In genomic region chr7:65638170-65638770, GRCm38 (mm10) we compare ENCODE assay signal across 13 mouse cellular contexts. TPM values are rescaled to one million over a fixed set of nuclear protein-coding genes. Genes with fewer than 3 reads are reported as not detected.
DNase-seq lines count a peak whose midpoint lies in the region; ATAC-seq lines count a peak whose summit lies in the region.
"Had no signal": no experiment of that assay in that cellular context is flagged by ENCODE, and none has a peak within 500 bp of the region (broad histone marks: within the 10 kb centered on the region; RNA-seq: fewer than 3 reads in every experiment).

No protein-coding gene starts in this region.

- no peaks in the 10 kb centered on the region for H3K36me3 ChIP-seq in hindbrain, embryonic 14.5 days (replicated peaks; ENCODE audit: control insufficient read depth, insufficient read depth)
- H3K36me3 ChIP-seq: hindbrain, embryonic 15.5 days had no signal

- 35% methylated on average over 7 of the region's 7 CpGs for WGBS in hindbrain, embryonic 14.5 days

- H3K4me3 ChIP-seq in hindbrain, embryonic 14.5 days (replicated peaks; ENCODE audit: low read length), result no peak overlapping the region
- H3K4me3 ChIP-seq: hindbrain, embryonic 15.5 days; myocyte had no signal

- no peak overlapping the region for H3K27ac ChIP-seq in hindbrain, embryonic 14.5 days
- H3K27ac ChIP-seq: hindbrain, embryonic 15.5 days had no signal

- DNase-seq in frontal cortex, postnatal 14 days (ENCODE audit: low spot score in 2 of 2), result no peak
- peak; percentile 43 for DNase-seq in left cerebral cortex, postnatal 4 days
- DNase-seq in left cerebral cortex, adult 11 months (ENCODE audit: low spot score), result no peak
- DNase-seq in NIH3T3 (ENCODE audit: low read depth), result peak; percentile 7
- no peak for DNase-seq in hindbrain, embryonic 14.5 days (ENCODE audit: low spot score)
- DNase-seq in urinary bladder, postnatal 36 days (ENCODE audit: low spot score in 2 of 2), result no peak
- DNase-seq in adrenal gland, adult 2 months, result no peak
- DNase-seq: heart, adult 18-20 months; lung, postnatal 36 days; thymus, postnatal 36 days had no signal

- H3K9me3 ChIP-seq in hindbrain, embryonic 14.5 days (ENCODE audit: control insufficient read depth, low read length), result no peaks in the 10 kb centered on the region
- H3K9me3 ChIP-seq: hindbrain, embryonic 15.5 days had no signal

- no peak overlapping the region for H3K9ac ChIP-seq in hindbrain, embryonic 14.5 days
- H3K9ac ChIP-seq: hindbrain, embryonic 15.5 days had no signal

- intact Hi-C loops in left cerebral cortex, postnatal 4 days (cut with DNase I), result loop anchor here (5.0 kb wide), 1 partner anchor 321 kb away; no protein-coding TSS in a partner anchor

- 0 out of 2 replicates have a peak, but pooled peaks have one; percentile 12 for ATAC-seq in frontal cortex, adult (ENCODE audit: low TSS enrichment)
- peak; percentile 60; the same call in 1 of the 2 replicates for ATAC-seq in hindbrain, embryonic 14.5 days (ENCODE audit: low FRiP score)

- no peaks in the 10 kb centered on the region for H3K4me1 ChIP-seq in hindbrain, embryonic 14.5 days (replicated peaks; ENCODE audit: control insufficient read depth, insufficient read depth, low read length)

- H3K27me3 ChIP-seq in hindbrain, embryonic 14.5 days (ENCODE audit: control insufficient read depth, insufficient read depth, low read length), result 0 out of 2 replicates have a peak, but pooled peaks cover 5% of the 10 kb centered on the region

- H3K4me2 ChIP-seq in hindbrain, embryonic 14.5 days (replicated peaks), result no peak overlapping the region
- H3K4me2 ChIP-seq: hindbrain, embryonic 15.5 days had no signal

RNA-seq across cellular contexts. Expression of gene Tarsl2, which starts 6.4 kb away (rescaled TPM):
- 10 to 100 TPM; 41.3 to 42.1 TPM for total RNA-seq in left cerebral cortex, postnatal 4 days (2021)
- 23.7 and 29.1 TPM in 2 replicates for polyA plus RNA-seq in hindbrain, embryonic 14.5 days (2014; fragmentation: Nextera tagmentation; extraction: Ambion mirVana)
- total RNA-seq in adrenal gland, adult 2 months (2021), result 10 to 100 TPM; 17.2 to 24.4 TPM
- 7.9 and 8.0 TPM in 2 replicates for polyA plus RNA-seq in adrenal gland, adult 2 months (2012; rRNA removed)

RNA-seq across cellular contexts. Expression of gene Tm2d3, which starts 52.7 kb away (rescaled TPM):
- 10 to 100 TPM; 27.8 to 36.4 TPM for total RNA-seq in left cerebral cortex, postnatal 4 days (2021)
- polyA plus RNA-seq in hindbrain, embryonic 14.5 days (2014; fragmentation: Nextera tagmentation; extraction: Ambion mirVana), result 85.5 and 94.0 TPM in 2 replicates
- 10 to 100 TPM; 69.7 to 71.2 TPM for total RNA-seq in adrenal gland, adult 2 months (2021)
- polyA plus RNA-seq in adrenal gland, adult 2 months (2012; rRNA removed), result 99.5 and 109 TPM in 2 replicates

Comparison
In these comparisons a context has a peak if more than half of its experiments do, and no peak if none do; other contexts are left out.
1. DNase-seq: peak in left cerebral cortex, postnatal 4 days (single experiment) and NIH3T3 (single experiment); none in frontal cortex, postnatal 14 days (0 of 2), left cerebral cortex, adult 11 months (single experiment), hindbrain, embryonic 14.5 days (single experiment), urinary bladder, postnatal 36 days (0 of 2) and adrenal gland, adult 2 months (single experiment).